Mouse (Mus musculus) small intestine, adult 2 months (tissue): ENCODE measurements around the gene Zfp579. TPM values are rescaled to one million over a fixed set of nuclear protein-coding genes. Genes with fewer than 3 reads are reported as not detected.

ENCODE experiments used
- H3K27ac ChIP-seq: fragments of 200-500 bp; 2 replicates; pipeline ENCODE4 v1.5.1; 2012; ENCODE audit warnings: low read depth, low read length, control low read depth, inconsistent platforms; ENCODE audit not compliant: insufficient read depth
- H3K27me3 ChIP-seq: fragments of 200-500 bp; 2 replicates; pipeline ENCODE4 v1.6.1; 2012; ENCODE audit warnings: mild to moderate bottlenecking, moderate library complexity, low read length, inconsistent platforms; ENCODE audit not compliant: control insufficient read depth, insufficient read depth
- H3K36me3 ChIP-seq: fragments of 200-500 bp; 2 replicates; pipeline ENCODE4 v1.6.1; 2012; ENCODE audit warnings: mild to moderate bottlenecking, low read length, control low read depth, inconsistent platforms; ENCODE audit not compliant: control insufficient read depth, insufficient read depth
- H3K4me1 ChIP-seq: fragments of 200-500 bp; 2 replicates; pipeline ENCODE4 v1.6.1; 2012; ENCODE audit warnings: low read length, inconsistent platforms, mixed read lengths; ENCODE audit not compliant: control insufficient read depth, insufficient read depth, insufficient read length
- H3K4me3 ChIP-seq: fragments of 200-500 bp; 2 replicates; pipeline ENCODE4 v1.5.1; 2012; ENCODE audit warnings: low read depth, mild to moderate bottlenecking, control low read depth, inconsistent platforms, low read length, moderate library complexity
- CTCF ChIP-seq: fragments of 200-500 bp; IDR thresholded peaks from 2 replicates; pipeline ENCODE4 v1.5.1; 2012; ENCODE audit warnings: low read depth, mild to moderate bottlenecking, control low read depth, inconsistent platforms, low read length, moderate library complexity, mixed read lengths; ENCODE audit not compliant: insufficient replicate concordance, insufficient read length; ENCODE audit errors: extremely low read depth
- POLR2A ChIP-seq: fragments of 200-500 bp; IDR thresholded peaks from 2 replicates; pipeline ENCODE4 v1.6.1; 2012; ENCODE audit warnings: low read depth, mild to moderate bottlenecking, control low read depth, inconsistent platforms, low read length, moderate library complexity
- WGBS: fragments of 180-500 bp; shearing (Covaris S2); methylation state at CpG from one replicate; pipeline ENCODE4 v1.1.7; 2018; 5-methylcytosine and 5-hydroxymethylcytosine counted together
- polyA plus RNA-seq: library from polyadenylated mRNA; depleted of rRNA; stranded (reverse); fragments of >200 nt; gene quantifications from 2 replicates; pipeline ENCODE4 v1.2.3, GENCODE M21; 2012; rRNA removed

Zfp579 gene
- 24.7 and 52.4 TPM in 2 replicates for polyA plus RNA-seq

GRCm38 (mm10) chr7:4996003-4996895 lies at the start of gene Zfp579:
TSS of gene Zfp579 (minus strand) at chr7:4996158.
- H3K36me3 ChIP-seq: peaks cover 11% of the 10 kb centered on the region; the same call in 1 of the 2 replicates
- 3% methylated on average over 24 of the region's 26 CpGs for WGBS
- peak within 1 kb of the TSS; percentile 98 for H3K4me3 ChIP-seq
- 0 out of 2 replicates have a peak within 1 kb of the TSS, but pooled peaks have one; percentile 3 for H3K27ac ChIP-seq
- TF ChIP-seq CTCF (no peak), POLR2A (no peak)
- no peaks in the 10 kb centered on the region for H3K27me3 ChIP-seq
- H3K4me1 ChIP-seq: peaks cover 9% of the 10 kb centered on the region; the same call in 1 of the 2 replicates

GRCm38 (mm10) chr7:5044981-5045380 lies 49.0 kb upstream of the Zfp579 start:
- WGBS: 61% methylated on average over 2 of the region's 2 CpGs
- no peaks in the 10 kb centered on the region for H3K4me1 ChIP-seq
- no peaks in the 10 kb centered on the region for H3K36me3 ChIP-seq
- H3K27ac ChIP-seq: no peak overlapping the region
- no peak for TF ChIP-seq CTCF
- TF ChIP-seq POLR2A: no peak
- H3K4me3 ChIP-seq: no peak overlapping the region
- H3K27me3 ChIP-seq: no peaks in the 10 kb centered on the region

GRCm38 (mm10) chr7:5038940-5039339 lies 43.0 kb upstream of the Zfp579 start:
- Histone ChIP-seq H3K27ac (no peak overlapping the region; the same call in 1 of the 2 replicates), H3K27me3 (no peaks in the 10 kb centered on the region), H3K4me1 (peaks cover 2% of the 10 kb centered on the region; the same call in 1 of the 2 replicates), H3K4me3 (no peak overlapping the region; the same call in 1 of the 2 replicates), H3K36me3 (peaks cover 6% of the 10 kb centered on the region)
- TF ChIP-seq CTCF (no peak), POLR2A (no peak)
- WGBS: 14% methylated on average over 5 of the region's 5 CpGs

DNA sequence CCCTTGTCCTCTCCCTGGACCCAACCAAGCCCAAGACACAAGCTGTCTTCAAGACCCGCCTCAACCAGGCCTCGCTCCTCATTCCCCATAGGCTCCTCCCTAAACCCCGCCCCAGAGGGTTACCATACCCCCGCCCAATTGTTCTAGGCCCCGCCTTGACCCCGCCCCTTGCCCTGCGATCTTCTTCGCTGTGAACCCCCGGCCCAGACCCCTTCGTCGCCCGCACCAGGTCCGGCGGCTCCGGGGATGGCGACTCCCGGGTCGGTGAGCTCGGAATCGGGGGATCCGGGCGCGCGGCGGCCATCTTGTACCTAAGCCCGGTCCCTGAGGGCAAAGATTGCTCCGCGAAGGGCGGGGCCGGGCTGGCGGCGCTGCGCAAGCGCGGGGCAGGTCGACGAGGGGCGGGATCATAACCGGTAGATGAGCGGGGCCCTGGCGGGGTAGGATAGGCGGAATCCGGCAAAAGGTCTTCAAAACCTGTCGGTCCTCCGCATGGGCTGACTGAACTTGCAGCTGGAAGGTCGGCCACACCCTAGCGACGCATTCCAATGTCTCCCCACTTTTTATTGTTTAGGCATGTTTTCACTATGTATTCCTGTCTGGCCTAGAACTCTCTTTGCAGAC lies 42.3 kb upstream of the Zfp579 start, which contains the start of gene Zfp784:
Zfp784 (minus strand) TSS at position 338 of the 624 bp plus-strand sequence.
- Histone ChIP-seq H3K36me3 (peaks cover 6% of the 10 kb centered on the region), H3K4me3 (peak within 1 kb of the TSS; percentile 92), H3K27ac (peak within 1 kb of the TSS; percentile 88), H3K27me3 (no peaks in the 10 kb centered on the region), H3K4me1 (peaks cover 2% of the 10 kb centered on the region; the same call in 1 of the 2 replicates)
- TF ChIP-seq POLR2A (peak; percentile 77), CTCF (no peak)
- WGBS: under 1% methylated on average over 48 of the region's 48 CpGs

- peaks cover 13% of the 10 kb centered on the region for H3K36me3 ChIP-seq
- H3K4me1 ChIP-seq: peaks cover 2% of the 10 kb centered on the region; the same call in 1 of the 2 replicates
- no peak overlapping the region for H3K4me3 ChIP-seq
- 61% methylated on average over 8 of the region's 8 CpGs for WGBS
- no peaks in the 10 kb centered on the region for H3K27me3 ChIP-seq
- H3K27ac ChIP-seq: no peak overlapping the region
- TF ChIP-seq POLR2A (no peak), CTCF (no peak)
These were observed 41.5 kb upstream of the Zfp579 start for GRCm38 (mm10) chr7:5037467-5037866.

- H3K36me3 ChIP-seq: peaks cover 17% of the 10 kb centered on the region
- WGBS: 92% methylated on average over 7 of the region's 7 CpGs
- no peak overlapping the region for H3K4me3 ChIP-seq
- no peaks in the 10 kb centered on the region for H3K27me3 ChIP-seq
- TF ChIP-seq POLR2A (no peak), CTCF (no peak)
- H3K4me1 ChIP-seq: peaks cover 2% of the 10 kb centered on the region; the same call in 1 of the 2 replicates
- H3K27ac ChIP-seq: no peak overlapping the region
These were observed 41.1 kb upstream of the Zfp579 start for GRCm38 (mm10) chr7:5037026-5037425.

- TF ChIP-seq CTCF (no peak), POLR2A (no peak)
- H3K4me1 ChIP-seq: peaks cover 2% of the 10 kb centered on the region; the same call in 1 of the 2 replicates
- no peaks in the 10 kb centered on the region for H3K27me3 ChIP-seq
- H3K4me3 ChIP-seq: no peak overlapping the region
- H3K27ac ChIP-seq: no peak overlapping the region
- H3K36me3 ChIP-seq: peaks cover 26% of the 10 kb centered on the region
- WGBS: 94% methylated on average over 9 of the region's 9 CpGs
These were observed 40.2 kb upstream of the Zfp579 start for GRCm38 (mm10) chr7:5036136-5036535.
